Mouse (Mus musculus) left cerebral cortex, adult 9 months (tissue): Measurements from ENCODE around the gene Slc24a2.
A peak's percentile ranks its signal among the peaks of the same experiment; 100 is the strongest.

Source experiments
- DNase-seq, 2 experiments: peaks; one replicate each; pipeline ENCODE4 v3.0.0; 2022; ENCODE audit warnings: low spot score in 2 of 2

Slc24a2 gene

DNA sequence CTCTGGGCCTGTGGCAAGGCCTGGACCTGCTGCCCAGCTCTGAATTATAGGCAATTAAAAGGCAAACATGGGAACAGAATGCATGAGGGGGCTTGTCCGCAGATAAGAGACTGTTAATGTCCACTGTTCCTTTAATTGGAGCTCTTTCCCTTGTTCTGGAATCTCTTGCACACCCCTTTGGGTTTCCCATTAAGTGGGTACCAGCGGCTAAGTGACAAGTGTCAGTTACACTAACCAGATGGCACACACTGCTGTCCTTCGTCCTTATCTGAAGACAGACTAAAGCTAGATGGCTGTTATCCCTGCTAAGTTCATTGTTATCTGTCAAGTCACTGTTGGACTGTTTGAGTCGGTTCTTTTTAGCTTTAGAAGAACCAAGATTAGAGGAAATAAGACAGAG lies 274.8 kb downstream of the Slc24a2 start:
- no peak for DNase-seq

DNA sequence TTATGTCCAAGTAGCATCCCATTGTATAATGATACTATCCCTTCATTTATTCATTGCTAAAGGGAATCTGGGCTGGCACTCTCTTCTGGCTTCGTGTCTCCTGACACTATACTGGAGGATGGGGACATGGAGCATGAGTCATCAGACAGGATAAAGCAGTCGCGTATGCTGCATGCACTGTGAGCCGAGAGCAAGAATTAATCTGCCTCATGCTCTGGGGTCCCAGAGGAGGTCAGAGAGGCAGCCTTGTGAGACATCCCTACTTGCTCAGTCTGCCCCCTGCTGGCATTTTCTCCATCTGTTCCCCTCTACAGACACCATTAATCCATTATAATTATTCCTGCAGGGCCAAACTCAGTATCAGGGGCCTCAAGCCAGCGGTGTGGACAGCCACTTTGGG lies 276.8 kb downstream of the Slc24a2 start:
- DNase-seq: peak in 1 of 2 experiments; percentile 23

DNA sequence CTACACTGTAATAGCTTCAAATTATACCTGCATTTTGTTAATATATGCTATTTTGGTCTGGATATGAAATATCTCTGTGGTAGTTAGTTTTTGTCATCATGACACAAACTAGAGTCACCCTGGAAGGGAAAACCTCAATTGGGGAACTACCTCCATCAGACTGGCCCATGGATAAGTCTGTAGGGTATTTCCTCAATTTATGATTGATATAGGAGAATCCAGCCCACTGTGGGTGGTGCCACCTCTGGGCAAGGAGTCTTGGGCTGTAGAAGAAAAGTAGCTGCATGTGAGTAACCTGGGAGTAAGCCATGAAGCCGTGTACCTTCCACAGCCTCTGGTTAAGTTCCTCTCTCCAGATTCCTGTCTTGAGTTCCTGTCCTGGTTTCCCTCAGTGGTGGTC lies 281.5 kb downstream of the Slc24a2 start:
- DNase-seq: no peak

DNA sequence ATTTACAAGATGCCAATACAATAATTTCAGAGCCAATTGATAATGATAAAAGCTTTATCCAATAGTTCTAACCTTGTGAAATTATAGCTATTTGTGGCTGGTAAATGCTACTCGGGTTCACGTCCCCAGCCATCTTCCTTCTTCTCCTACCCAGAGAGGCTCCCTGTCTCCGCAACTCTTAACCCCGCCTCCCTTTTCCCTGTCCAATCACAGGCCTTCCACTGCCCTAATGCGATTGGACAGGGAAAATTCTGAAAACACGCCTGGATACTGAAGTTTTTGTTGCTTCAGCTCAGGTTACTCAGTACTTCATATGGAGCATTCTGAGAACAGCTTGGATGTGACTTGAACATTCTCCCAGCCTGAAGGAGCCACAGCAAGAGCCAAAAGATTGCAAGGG lies 287.0 kb downstream of the Slc24a2 start:
- DNase-seq: no peak

DNA sequence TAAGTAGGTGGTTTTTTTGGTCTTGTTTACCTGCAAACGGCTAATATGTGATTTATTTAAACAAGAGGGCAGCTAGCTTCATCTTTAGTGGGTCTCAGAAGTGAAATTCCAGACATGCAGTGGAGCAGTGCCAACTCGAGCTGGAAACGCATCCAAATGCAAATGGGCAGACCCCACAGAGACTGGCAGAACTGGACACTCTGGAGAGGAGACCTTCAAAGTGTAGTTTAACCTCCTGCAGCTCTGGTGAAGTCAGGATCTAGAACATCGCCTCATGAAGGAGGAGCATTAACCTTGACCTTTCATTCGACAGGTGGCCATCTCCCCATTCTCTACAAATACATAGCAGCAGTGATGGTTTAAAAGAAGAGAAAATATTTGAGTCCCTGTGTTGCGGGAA lies 287.6 kb downstream of the Slc24a2 start:
- no peak for DNase-seq

DNA sequence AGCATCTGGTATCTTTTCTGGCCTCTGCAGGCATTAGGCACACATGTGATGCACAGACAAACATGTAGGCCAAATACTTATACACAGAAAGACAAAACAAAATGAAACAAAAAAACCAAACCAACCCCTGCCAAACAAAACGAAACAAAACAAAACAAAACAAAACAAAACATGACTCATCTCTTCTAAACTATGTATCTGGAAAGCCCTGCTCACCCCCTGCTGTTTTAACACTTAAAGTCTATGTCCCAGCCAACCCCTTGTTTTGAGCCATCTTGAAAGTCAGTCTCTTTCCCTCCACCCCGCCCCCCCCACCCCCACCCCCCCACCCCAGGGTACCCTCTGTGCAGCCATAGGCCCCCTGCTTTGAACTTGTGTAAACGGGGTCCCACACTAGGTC lies 293.6 kb downstream of the Slc24a2 start:
- no peak for DNase-seq

DNA sequence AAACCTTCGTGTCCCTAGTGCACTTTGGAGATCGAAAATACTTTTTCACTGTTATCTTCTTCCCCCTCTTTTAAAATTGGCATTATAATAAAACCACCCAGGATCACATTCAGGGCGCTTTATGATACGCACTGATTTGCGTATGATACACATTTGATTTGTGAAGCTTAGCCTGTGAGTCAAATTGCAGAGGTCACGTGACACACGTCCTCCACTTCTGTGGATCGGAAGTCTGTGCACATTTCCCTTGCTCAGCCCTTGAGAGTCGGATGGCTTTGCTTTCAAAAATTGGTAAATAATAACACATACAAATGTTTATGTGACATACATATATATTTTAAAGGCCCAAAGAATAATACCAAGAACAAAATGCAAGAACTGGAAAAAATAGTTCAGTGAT lies 294.1 kb downstream of the Slc24a2 start:
- DNase-seq: no peak
